14 mouse cellular contexts compared by ENCODE assay signal in genomic region chr15:85682780-85683179, GRCm38 (mm10). TPM values are rescaled to one million over a fixed set of nuclear protein-coding genes. Genes with fewer than 3 reads are reported as not detected.
A peak's percentile ranks its signal among the peaks of the same experiment; 100 is the strongest.
DNase-seq lines count a peak whose midpoint lies in the region; ATAC-seq and TF ChIP-seq lines count a peak whose summit lies in the region.
"Had no signal": no experiment of that assay in that cellular context is flagged by ENCODE, and none has a peak within 500 bp of the region (broad histone marks: within the 10 kb centered on the region; RNA-seq: fewer than 3 reads in every experiment).

No protein-coding gene starts in this region.

- no peaks in the 10 kb centered on the region for H3K27me3 ChIP-seq in forebrain, embryonic 16.5 days (replicated peaks; ENCODE audit: control insufficient read depth, insufficient read depth, low read length)
- H3K27me3 ChIP-seq in forebrain, embryonic 15.5 days = no peaks in the 10 kb centered on the region
- no peaks in the 10 kb centered on the region for H3K27me3 ChIP-seq in hindbrain, embryonic 15.5 days
- H3K27me3 ChIP-seq in hindbrain, embryonic 10.5 days (ENCODE audit: insufficient read depth, poor library complexity, severe bottlenecking) = peaks cover 93% of the 10 kb centered on the region
- no peaks in the 10 kb centered on the region for H3K27me3 ChIP-seq in midbrain, postnatal 0 days (ENCODE audit: insufficient read depth, low read length)
- peaks cover 96% of the 10 kb centered on the region for H3K27me3 ChIP-seq in midbrain, embryonic 10.5 days (ENCODE audit: low read depth, poor library complexity, severe bottlenecking)
- H3K27me3 ChIP-seq: embryonic facial prominence, embryonic 15.5 days; Patski had no signal

- no peak overlapping the region for H3K9ac ChIP-seq in forebrain, embryonic 16.5 days (replicated peaks; ENCODE audit: low read depth, low read length)
- no peak overlapping the region for H3K9ac ChIP-seq in forebrain, embryonic 15.5 days (replicated peaks)
- no peak overlapping the region for H3K9ac ChIP-seq in hindbrain, embryonic 15.5 days
- no peak overlapping the region for H3K9ac ChIP-seq in midbrain, postnatal 0 days (replicated peaks; ENCODE audit: low read length, poor library complexity, severe bottlenecking)
- H3K9ac ChIP-seq: embryonic facial prominence, embryonic 15.5 days; forebrain, embryonic 12.5 days had no signal

- no peak overlapping the region for H3K4me3 ChIP-seq in forebrain, embryonic 16.5 days (replicated peaks; ENCODE audit: low read length)
- no peak overlapping the region for H3K4me3 ChIP-seq in forebrain, embryonic 15.5 days
- H3K4me3 ChIP-seq in hindbrain, embryonic 15.5 days = 0 out of 2 replicates have a peak overlapping the region, but pooled peaks have one; percentile 7
- no peak overlapping the region for H3K4me3 ChIP-seq in hindbrain, embryonic 10.5 days
- H3K4me3 ChIP-seq in midbrain, postnatal 0 days (ENCODE audit: low read depth, low read length) = no peak overlapping the region
- H3K4me3 ChIP-seq in midbrain, embryonic 10.5 days = no peak overlapping the region
- peak overlapping the region; percentile 44 for H3K4me3 ChIP-seq in olfactory bulb, adult 2 months (ENCODE audit: insufficient read depth, low read depth, low read length)
- H3K4me3 ChIP-seq: embryonic facial prominence, embryonic 15.5 days; forebrain, embryonic 12.5 days had no signal

- ATAC-seq in forebrain, embryonic 16.5 days = no peak
- no peak for ATAC-seq in forebrain, embryonic 15.5 days (replicated peaks)
- no peak for ATAC-seq in hindbrain, embryonic 15.5 days (ENCODE audit: low FRiP score, low read depth)
- ATAC-seq in midbrain, postnatal 0 days (ENCODE audit: low FRiP score) = no peak
- ATAC-seq: Patski had no signal

- peaks cover 83% of the 10 kb centered on the region for H3K4me1 ChIP-seq in forebrain, embryonic 16.5 days (replicated peaks; ENCODE audit: control insufficient read depth, insufficient read depth, low read length)
- peaks cover 86% of the 10 kb centered on the region for H3K4me1 ChIP-seq in forebrain, embryonic 15.5 days
- peaks cover 86% of the 10 kb centered on the region for H3K4me1 ChIP-seq in hindbrain, embryonic 15.5 days (replicated peaks)
- H3K4me1 ChIP-seq in hindbrain, embryonic 10.5 days (replicated peaks) = peaks cover 12% of the 10 kb centered on the region
- H3K4me1 ChIP-seq in midbrain, postnatal 0 days (ENCODE audit: insufficient read depth, low read length) = peaks cover 3% of the 10 kb centered on the region; the same call in 1 of the 2 replicates
- peaks cover 9% of the 10 kb centered on the region for H3K4me1 ChIP-seq in midbrain, embryonic 10.5 days
- H3K4me1 ChIP-seq in olfactory bulb, adult 2 months (ENCODE audit: control insufficient read depth, insufficient read depth, low read length) = peaks cover 56% of the 10 kb centered on the region

- TF ChIP-seq CTCF in midbrain, postnatal 0 days (IDR thresholded peaks at IDR 0.05) = no peak
- no peak for TF ChIP-seq CTCF in olfactory bulb, adult 2 months (IDR thresholded peaks at IDR 0.05; ENCODE audit: insufficient read depth, low read depth, low read length)

- TF ChIP-seq POLR2A in olfactory bulb, adult 2 months (IDR thresholded peaks at IDR 0.05; ENCODE audit: insufficient read depth, low read depth, low read length) = no peak

- H3K27ac ChIP-seq in forebrain, embryonic 16.5 days (ENCODE audit: low read length) = no peak overlapping the region
- H3K27ac ChIP-seq in forebrain, embryonic 15.5 days (replicated peaks) = no peak overlapping the region
- peak overlapping the region; percentile 33; the same call in 1 of the 2 replicates for H3K27ac ChIP-seq in hindbrain, embryonic 15.5 days (replicated peaks)
- H3K27ac ChIP-seq in hindbrain, embryonic 10.5 days = no peak overlapping the region
- no peak overlapping the region; the same call in 1 of the 2 replicates for H3K27ac ChIP-seq in midbrain, postnatal 0 days (ENCODE audit: low read depth, low read length)
- no peak overlapping the region for H3K27ac ChIP-seq in midbrain, embryonic 10.5 days (replicated peaks)
- H3K27ac ChIP-seq in olfactory bulb, adult 2 months (ENCODE audit: insufficient read depth, low read depth, low read length) = peak overlapping the region; percentile 67
- H3K27ac ChIP-seq: embryonic facial prominence, embryonic 15.5 days had no signal

- 80% methylated on average over 6 of the region's 6 CpGs for WGBS in forebrain, embryonic 16.5 days
- WGBS in forebrain, embryonic 15.5 days = 80% methylated on average over 6 of the region's 6 CpGs
- WGBS in hindbrain, embryonic 15.5 days = 69% methylated on average over 6 of the region's 6 CpGs
- 81% methylated on average over 6 of the region's 6 CpGs for WGBS in hindbrain, embryonic 10.5 days
- 70% methylated on average over 6 of the region's 6 CpGs for WGBS in midbrain, postnatal 0 days
- 81% methylated on average over 6 of the region's 6 CpGs for WGBS in midbrain, embryonic 10.5 days
- WGBS in olfactory bulb, adult 2 months = 6% methylated on average over 6 of the region's 6 CpGs

- no peak for DNase-seq in hindbrain, embryonic 10.5 days (ENCODE audit: low spot score)
- DNase-seq in midbrain, postnatal 0 days (ENCODE audit: low spot score) = no peak
- no peak for DNase-seq in midbrain, embryonic 10.5 days (ENCODE audit: low spot score)
- no peak for DNase-seq in lung, postnatal 4 days
- DNase-seq: cerebellum, adult 8-10 months; heart, postnatal 4 days; thymus, adult 2 months had no signal

- peaks cover 7% of the 10 kb centered on the region; the same call in 1 of the 2 replicates for H3K36me3 ChIP-seq in forebrain, embryonic 16.5 days (ENCODE audit: control insufficient read depth, insufficient read depth)
- peaks cover 32% of the 10 kb centered on the region for H3K36me3 ChIP-seq in forebrain, embryonic 15.5 days
- peaks cover 11% of the 10 kb centered on the region; the same call in 1 of the 2 replicates for H3K36me3 ChIP-seq in hindbrain, embryonic 15.5 days
- no peaks in the 10 kb centered on the region for H3K36me3 ChIP-seq in hindbrain, embryonic 10.5 days
- peaks cover 17% of the 10 kb centered on the region for H3K36me3 ChIP-seq in midbrain, postnatal 0 days (ENCODE audit: insufficient read depth, low read length)
- H3K36me3 ChIP-seq in midbrain, embryonic 10.5 days = no peaks in the 10 kb centered on the region

- H3K4me2 ChIP-seq in forebrain, embryonic 16.5 days (ENCODE audit: low read length) = peak overlapping the region; percentile 19
- H3K4me2 ChIP-seq in forebrain, embryonic 15.5 days (replicated peaks) = no peak overlapping the region; the same call in 1 of the 2 replicates
- H3K4me2 ChIP-seq in hindbrain, embryonic 15.5 days = peak overlapping the region; percentile 33
- H3K4me2 ChIP-seq in midbrain, postnatal 0 days (ENCODE audit: low read depth, low read length, poor library complexity, severe bottlenecking) = peak overlapping the region; percentile 3; the same call in 1 of the 2 replicates
- H3K4me2 ChIP-seq: embryonic facial prominence, embryonic 15.5 days; forebrain, embryonic 12.5 days had no signal

- H3K9me3 ChIP-seq in forebrain, embryonic 16.5 days (ENCODE audit: control insufficient read depth, low read length) = no peaks in the 10 kb centered on the region
- H3K9me3 ChIP-seq in forebrain, embryonic 15.5 days = no peaks in the 10 kb centered on the region
- no peaks in the 10 kb centered on the region for H3K9me3 ChIP-seq in hindbrain, embryonic 15.5 days
- no peaks in the 10 kb centered on the region for H3K9me3 ChIP-seq in hindbrain, embryonic 10.5 days
- no peaks in the 10 kb centered on the region for H3K9me3 ChIP-seq in midbrain, postnatal 0 days (ENCODE audit: low read length)
- no peaks in the 10 kb centered on the region for H3K9me3 ChIP-seq in midbrain, embryonic 10.5 days (replicated peaks)
- H3K9me3 ChIP-seq: embryonic facial prominence, embryonic 15.5 days; forebrain, embryonic 12.5 days had no signal

RNA-seq across cellular contexts. Expression of gene Ppara, which starts 52.0 kb away (rescaled TPM):
- polyA plus RNA-seq in forebrain, embryonic 16.5 days (2015; fragmentation: Nextera tagmentation; extraction: Ambion mirVana) = 0.90 and 1.6 TPM in 2 replicates
- polyA plus RNA-seq in forebrain, embryonic 15.5 days (2015; fragmentation: Nextera tagmentation; extraction: Ambion mirVana) = 1.4 and 1.5 TPM in 2 replicates
- 1.6 and 2.1 TPM in 2 replicates for polyA plus RNA-seq in hindbrain, embryonic 15.5 days (2015; fragmentation: Nextera tagmentation; extraction: Ambion mirVana)
- polyA plus RNA-seq in hindbrain, embryonic 10.5 days (2016; fragmentation: Nextera tagmentation; extraction: Ambion mirVana) = 0.24 and 0.62 TPM in 2 replicates
- total RNA-seq in midbrain, postnatal 0 days (2014; rRNA removed) = 1.6 TPM in 2 replicates
- 0.86 and 2.8 TPM in 2 replicates for polyA plus RNA-seq in midbrain, postnatal 0 days (2015; fragmentation: Nextera tagmentation; extraction: Ambion mirVana)
- 0.51 and 0.78 TPM in 2 replicates for polyA plus RNA-seq in midbrain, embryonic 10.5 days (2016; fragmentation: Nextera tagmentation; extraction: Ambion mirVana)
- polyA plus RNA-seq in olfactory bulb, adult 2 months (2012; ENCODE audit: insufficient read depth, insufficient read length, low replicate concordance, missing spikeins) = not detected in 2 replicates

Comparison
In these comparisons a context has a peak if more than half of its experiments do, and no peak if none do; other contexts are left out.
1. H3K27ac ChIP-seq: peak in hindbrain, embryonic 15.5 days (single experiment) and olfactory bulb, adult 2 months (single experiment); none in forebrain, embryonic 16.5 days (single experiment), forebrain, embryonic 15.5 days (single experiment), hindbrain, embryonic 10.5 days (single experiment), midbrain, postnatal 0 days (single experiment) and midbrain, embryonic 10.5 days (single experiment).
2. H3K4me3 ChIP-seq: peak in hindbrain, embryonic 15.5 days (single experiment) and olfactory bulb, adult 2 months (single experiment); none in forebrain, embryonic 16.5 days (single experiment), forebrain, embryonic 15.5 days (single experiment), hindbrain, embryonic 10.5 days (single experiment), midbrain, postnatal 0 days (single experiment) and midbrain, embryonic 10.5 days (single experiment).